Mouse (Mus musculus) E14TG2a.4 (cell line): ENCODE measurements around the gene Cox8b.

ENCODE experiments used
- CTCF ChIP-seq: conservative IDR thresholded peaks from 2 replicates; pipeline ENCODE4 v1.5.1; 2014; ENCODE audit warnings: low read length
- POU5F1 ChIP-seq: IDR thresholded peaks from 2 replicates; pipeline ENCODE4 v1.6.1; 2014; ENCODE audit warnings: low read length, borderline replicate concordance

- TF ChIP-seq CTCF (no peak), POU5F1 (no peak)
Observed at GRCm38 (mm10) chr7:140912293-140912692, 12.0 kb upstream of the Cox8b start.
